Comparison of ENCODE assay signal across 8 mouse cellular contexts in genomic region chr1:36279202-36279601, GRCm38 (mm10). TPM values are rescaled to one million over a fixed set of nuclear protein-coding genes. Genes with fewer than 3 reads are reported as not detected.
DNase-seq lines count a peak whose midpoint lies in the region; ATAC-seq lines count a peak whose summit lies in the region.

No protein-coding gene starts in this region.

- no peak overlapping the region for H3K9ac ChIP-seq in neural tube, embryonic 15.5 days (replicated peaks)
- H3K9ac ChIP-seq in limb, embryonic 13.5 days: no peak overlapping the region

- H3K27me3 ChIP-seq in neural tube, embryonic 15.5 days (replicated peaks): no peaks in the 10 kb centered on the region; the same call in 1 of the 2 replicates
- H3K27me3 ChIP-seq in limb, embryonic 13.5 days: no peaks in the 10 kb centered on the region

- ATAC-seq in neural tube, embryonic 15.5 days (ENCODE audit: low FRiP score): no peak
- peak; percentile 60 for ATAC-seq in inflammation-experienced regulatory T-cells, adult 6 months
- peak; percentile 38; the same call in 1 of the 2 replicates for ATAC-seq in limb, embryonic 13.5 days (ENCODE audit: low FRiP score, low read depth)
- peak; percentile 61 for ATAC-seq in neutrophil, adult 5-6 weeks (ENCODE audit: extremely low read depth, insufficient number of reproducible peaks, low FRiP score, poor library complexity, severe bottlenecking)

- DNase-seq in neural tube, embryonic 10.5 days (ENCODE audit: extremely low spot score, low spot score): peak; percentile 76
- DNase-seq in cerebellum, adult 11 months: peak; percentile 78
- peak; percentile 38 to 73 for DNase-seq in frontal cortex, postnatal 14 days (ENCODE audit: low spot score in 2 of 2)
- DNase-seq in thymus, adult 18-20 months: peak; percentile 72

- no peaks in the 10 kb centered on the region for H3K9me3 ChIP-seq in neural tube, embryonic 15.5 days (replicated peaks)
- H3K9me3 ChIP-seq in limb, embryonic 13.5 days: no peaks in the 10 kb centered on the region

- H3K36me3 ChIP-seq in neural tube, embryonic 15.5 days: no peaks in the 10 kb centered on the region
- no peaks in the 10 kb centered on the region for H3K36me3 ChIP-seq in limb, embryonic 13.5 days

- H3K4me3 ChIP-seq in neural tube, embryonic 15.5 days (replicated peaks): no peak overlapping the region
- no peak overlapping the region for H3K4me3 ChIP-seq in limb, embryonic 13.5 days

- H3K4me1 ChIP-seq in neural tube, embryonic 15.5 days: no peaks in the 10 kb centered on the region
- no peaks in the 10 kb centered on the region for H3K4me1 ChIP-seq in limb, embryonic 13.5 days

- WGBS in neural tube, embryonic 15.5 days: 22% methylated on average over 3 of the region's 3 CpGs
- WGBS in limb, embryonic 13.5 days: 22% methylated on average over 3 of the region's 3 CpGs

- H3K4me2 ChIP-seq in neural tube, embryonic 15.5 days: no peak overlapping the region
- H3K4me2 ChIP-seq in limb, embryonic 13.5 days (replicated peaks): no peak overlapping the region

- no peak overlapping the region for H3K27ac ChIP-seq in neural tube, embryonic 15.5 days (replicated peaks)
- H3K27ac ChIP-seq in limb, embryonic 13.5 days: no peak overlapping the region

RNA-seq across cellular contexts. Expression of gene Neurl3, which starts 4.7 kb away (rescaled TPM):
- 2.2 and 3.2 TPM in 2 replicates for polyA plus RNA-seq in neural tube, embryonic 15.5 days (2015; fragmentation: Nextera tagmentation; extraction: Ambion mirVana)
- 100 to 1,000 TPM in 1 of 3 experiments, 10 to 100 TPM in 2; 23.0 to 132 (median 83.6) TPM for polyA plus RNA-seq in inflammation-experienced regulatory T-cells, adult 6 months (2017; shearing (Covaris generic))
- 0.83 and 2.0 TPM in 2 replicates for polyA plus RNA-seq in limb, embryonic 13.5 days (2015; fragmentation: Nextera tagmentation; extraction: Ambion mirVana)
- 433 and 491 TPM in 2 replicates for total RNA-seq in neutrophil, adult 5-6 weeks (2017)

RNA-seq across cellular contexts. Expression of gene Arid5a, which starts 28.3 kb away (rescaled TPM):
- polyA plus RNA-seq in neural tube, embryonic 15.5 days (2015; fragmentation: Nextera tagmentation; extraction: Ambion mirVana): 3.7 and 9.8 TPM in 2 replicates
- 10 to 100 TPM; 75.9 to 89.1 (median 88.6) TPM for polyA plus RNA-seq in inflammation-experienced regulatory T-cells, adult 6 months (2017; shearing (Covaris generic))
- 6.7 and 9.2 TPM in 2 replicates for polyA plus RNA-seq in limb, embryonic 13.5 days (2015; fragmentation: Nextera tagmentation; extraction: Ambion mirVana)
- total RNA-seq in neutrophil, adult 5-6 weeks (2017): 199 and 207 TPM in 2 replicates

RNA-seq across cellular contexts. Expression of gene Uggt1, which starts 34.7 kb away (rescaled TPM):
- polyA plus RNA-seq in neural tube, embryonic 15.5 days (2015; fragmentation: Nextera tagmentation; extraction: Ambion mirVana): 43.9 and 46.0 TPM in 2 replicates
- polyA plus RNA-seq in inflammation-experienced regulatory T-cells, adult 6 months (2017; shearing (Covaris generic)): 10 to 100 TPM; 22.5 to 27.7 (median 25.2) TPM
- polyA plus RNA-seq in limb, embryonic 13.5 days (2015; fragmentation: Nextera tagmentation; extraction: Ambion mirVana): 52.4 and 54.6 TPM in 2 replicates
- 103 and 117 TPM in 2 replicates for total RNA-seq in neutrophil, adult 5-6 weeks (2017)
